ENCODE assay signal across 8 mouse cellular contexts in the genomic region with DNA sequence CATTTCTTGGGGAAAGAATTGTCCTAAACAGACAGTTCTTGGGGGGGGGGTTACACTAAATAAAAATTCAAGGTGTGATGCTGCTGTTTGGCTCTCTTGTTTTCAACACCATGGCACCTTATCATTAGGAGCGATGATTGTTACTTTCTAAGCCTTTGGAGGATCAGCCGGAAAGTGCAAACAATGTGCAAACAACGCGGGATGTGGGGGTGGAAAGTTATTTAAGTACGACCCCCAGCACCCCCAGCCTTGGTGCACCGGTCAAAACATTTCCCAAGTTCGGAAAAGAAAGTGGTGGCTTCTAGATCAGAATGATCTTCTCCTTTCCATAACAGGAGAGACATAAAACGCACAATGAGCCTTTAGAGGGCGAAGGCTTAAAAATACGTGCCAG. TPM values are rescaled to one million over a fixed set of nuclear protein-coding genes. Genes with fewer than 3 reads are reported as not detected.
A peak's percentile ranks its signal among the peaks of the same experiment; 100 is the strongest.
DNase-seq lines count a peak whose midpoint lies in the region; ATAC-seq and TF ChIP-seq lines count a peak whose summit lies in the region.

No protein-coding gene starts in this region.

- H3K9ac ChIP-seq in heart, embryonic 12.5 days = peak overlapping the region; percentile 91

- no peaks in the 10 kb centered on the region for H3K9me3 ChIP-seq in heart, embryonic 12.5 days (replicated peaks)
- no peaks in the 10 kb centered on the region for H3K9me3 ChIP-seq in hindbrain, embryonic 10.5 days
- no peaks in the 10 kb centered on the region for H3K9me3 ChIP-seq in midbrain, embryonic 10.5 days (replicated peaks)

- H3K36me3 ChIP-seq in heart, embryonic 12.5 days = no peaks in the 10 kb centered on the region
- H3K36me3 ChIP-seq in hindbrain, embryonic 10.5 days = no peaks in the 10 kb centered on the region
- H3K36me3 ChIP-seq in midbrain, embryonic 10.5 days = peaks cover 6% of the 10 kb centered on the region; the same call in 1 of the 2 replicates

- H3K27ac ChIP-seq in heart, embryonic 12.5 days (ENCODE audit: poor library complexity, severe bottlenecking) = peak overlapping the region; percentile 96
- H3K27ac ChIP-seq in bone marrow macrophage, adult 2 months (ENCODE audit: insufficient read depth, low read depth, low read length) = no peak overlapping the region
- peak overlapping the region; percentile 99 for H3K27ac ChIP-seq in hindbrain, embryonic 10.5 days
- peak overlapping the region; percentile 99 for H3K27ac ChIP-seq in midbrain, embryonic 10.5 days (replicated peaks)

- peaks cover 10% of the 10 kb centered on the region for H3K4me1 ChIP-seq in heart, embryonic 12.5 days (replicated peaks)
- H3K4me1 ChIP-seq in bone marrow macrophage, adult 2 months (ENCODE audit: control insufficient read depth, insufficient read depth, low read length) = peaks cover 3% of the 10 kb centered on the region; the same call in 1 of the 2 replicates
- H3K4me1 ChIP-seq in hindbrain, embryonic 10.5 days (replicated peaks) = peaks cover 31% of the 10 kb centered on the region
- H3K4me1 ChIP-seq in midbrain, embryonic 10.5 days = peaks cover 31% of the 10 kb centered on the region

- no peak for TF ChIP-seq POLR2A in bone marrow macrophage, adult 2 months (IDR thresholded peaks at IDR 0.05; ENCODE audit: borderline replicate concordance, low read depth, low read length)

- no peak for TF ChIP-seq CTCF in bone marrow macrophage, adult 2 months (IDR thresholded peaks at IDR 0.05; ENCODE audit: low read depth, low read length)

- under 1% methylated on average over 10 of the region's 10 CpGs for WGBS in heart, embryonic 12.5 days
- under 1% methylated on average over 10 of the region's 10 CpGs for WGBS in hindbrain, embryonic 10.5 days
- 0% methylated on average over 10 of the region's 10 CpGs for WGBS in midbrain, embryonic 10.5 days

- ATAC-seq in heart, embryonic 12.5 days (ENCODE audit: insufficient number of reproducible peaks, low FRiP score) = no peak

- H3K4me3 ChIP-seq in heart, embryonic 12.5 days = peak overlapping the region; percentile 86
- peak overlapping the region; percentile 89 for H3K4me3 ChIP-seq in bone marrow macrophage, adult 2 months (ENCODE audit: insufficient read depth, low read length)
- peak overlapping the region; percentile 89 for H3K4me3 ChIP-seq in hindbrain, embryonic 10.5 days
- peak overlapping the region; percentile 77 for H3K4me3 ChIP-seq in midbrain, embryonic 10.5 days

- H3K4me2 ChIP-seq in heart, embryonic 12.5 days = peak overlapping the region; percentile 83

- H3K27me3 ChIP-seq in heart, embryonic 12.5 days (replicated peaks) = no peaks in the 10 kb centered on the region
- H3K27me3 ChIP-seq in hindbrain, embryonic 10.5 days (ENCODE audit: insufficient read depth, poor library complexity, severe bottlenecking) = no peaks in the 10 kb centered on the region
- no peaks in the 10 kb centered on the region for H3K27me3 ChIP-seq in midbrain, embryonic 10.5 days (ENCODE audit: low read depth, poor library complexity, severe bottlenecking)

- no peak for DNase-seq in heart, adult 9 months (ENCODE audit: low spot score in 2 of 2)
- DNase-seq in hindbrain, embryonic 10.5 days (ENCODE audit: low spot score) = no peak
- no peak for DNase-seq in midbrain, embryonic 10.5 days (ENCODE audit: low spot score)
- no peak for DNase-seq in right cerebral cortex, postnatal 10 days (ENCODE audit: low spot score in 2 of 2)
- no peak for DNase-seq in right cerebral cortex, postnatal 36 days (ENCODE audit: low spot score in 2 of 2)
- DNase-seq in frontal cortex, postnatal 14 days (ENCODE audit: low spot score in 2 of 2) = no peak

RNA-seq across cellular contexts. Expression of gene Zfp462, which starts 1.8 kb away (rescaled TPM):
- polyA plus RNA-seq in heart, embryonic 12.5 days (2016; fragmentation: Nextera tagmentation; extraction: Ambion mirVana) = 3.1 and 3.6 TPM in 2 replicates
- 0.07 and 0.12 TPM in 2 replicates for polyA plus RNA-seq in bone marrow macrophage, adult 2 months (2012; ENCODE audit: insufficient read depth, insufficient read length, missing spikeins)
- 12.8 and 14.2 TPM in 2 replicates for polyA plus RNA-seq in hindbrain, embryonic 10.5 days (2016; fragmentation: Nextera tagmentation; extraction: Ambion mirVana)
- 13.9 and 15.7 TPM in 2 replicates for polyA plus RNA-seq in midbrain, embryonic 10.5 days (2016; fragmentation: Nextera tagmentation; extraction: Ambion mirVana)
